Mouse (Mus musculus): ENCODE measurements around the gene Vmn2r60. TPM values are rescaled to one million over a fixed set of nuclear protein-coding genes. Genes with fewer than 3 reads are reported as not detected.
"Not testable (repeated sequence)": the region's sequence is repeated elsewhere in the genome, so short reads cannot be mapped to it uniquely, and the experiment has no call there.

The Vmn2r60 gene
- not detected in 2 replicates for polyA plus RNA-seq (2015; fragmentation: Nextera tagmentation; extraction: Ambion mirVana)

GRCm38 (mm10) chr7:42107470-42107869, at the start of gene Vmn2r60:
Gene Vmn2r60 (plus strand): TSS chr7:42107770.
- Histone ChIP-seq H3K27me3 (replicated peaks; ENCODE audit: control insufficient read depth, insufficient read depth, low read length) (no peaks in the 10 kb centered on the region), H3K4me2 (ENCODE audit: low read length) (no peak within 1 kb of the TSS), H3K9ac (replicated peaks; ENCODE audit: low read depth, low read length) (no peak within 1 kb of the TSS), H3K9me3 (ENCODE audit: control insufficient read depth, low read length) (peaks cover 7% of the 10 kb centered on the region; the same call in 1 of the 2 replicates), H3K36me3 (ENCODE audit: control insufficient read depth, insufficient read depth) (no peaks in the 10 kb centered on the region), H3K4me1 (replicated peaks; ENCODE audit: control insufficient read depth, insufficient read depth, low read length) (no peaks in the 10 kb centered on the region), H3K27ac (ENCODE audit: low read length) (no peak within 1 kb of the TSS), H3K4me3 (replicated peaks; ENCODE audit: low read length) (no peak within 1 kb of the TSS)
- 75% methylated on average over 2 of the region's 2 CpGs for WGBS
- ATAC-seq = no peak

GRCm38 (mm10) chr7:42058923-42059322, 48.6 kb upstream of the Vmn2r60 start, which contains the start of gene Vmn2r59:
Gene Vmn2r59 (minus strand): TSS chr7:42059023.
- H3K27me3 ChIP-seq (replicated peaks; ENCODE audit: control insufficient read depth, insufficient read depth, low read length) = no peaks in the 10 kb centered on the region
- no peaks in the 10 kb centered on the region for H3K4me1 ChIP-seq (replicated peaks; ENCODE audit: control insufficient read depth, insufficient read depth, low read length)
- no peak within 1 kb of the TSS for H3K27ac ChIP-seq (ENCODE audit: low read length)
- H3K9me3 ChIP-seq (ENCODE audit: control insufficient read depth, low read length) = peaks cover 4% of the 10 kb centered on the region; the same call in 1 of the 2 replicates
- no peak within 1 kb of the TSS for H3K4me3 ChIP-seq (replicated peaks; ENCODE audit: low read length)
- H3K36me3 ChIP-seq (ENCODE audit: control insufficient read depth, insufficient read depth) = no peaks in the 10 kb centered on the region
- H3K4me2 ChIP-seq (ENCODE audit: low read length) = no peak within 1 kb of the TSS
- no peak for ATAC-seq
- H3K9ac ChIP-seq (replicated peaks; ENCODE audit: low read depth, low read length) = no peak within 1 kb of the TSS

GRCm38 (mm10) chr7:42107061-42107460, 509 bp upstream of the Vmn2r60 start:
- H3K4me3 ChIP-seq (replicated peaks; ENCODE audit: low read length); H3K9me3 ChIP-seq (ENCODE audit: control insufficient read depth, low read length); H3K9ac ChIP-seq (replicated peaks; ENCODE audit: low read depth, low read length); H3K4me2 ChIP-seq (ENCODE audit: low read length); H3K4me1 ChIP-seq (replicated peaks; ENCODE audit: control insufficient read depth, insufficient read depth, low read length); H3K36me3 ChIP-seq (ENCODE audit: control insufficient read depth, insufficient read depth); ATAC-seq; H3K27ac ChIP-seq (ENCODE audit: low read length); H3K27me3 ChIP-seq (replicated peaks; ENCODE audit: control insufficient read depth, insufficient read depth, low read length): not testable (repeated sequence)
- WGBS = 86% methylated on average over 10 of the region's 14 CpGs

Other genes starting within 250 kb of the Vmn2r60 start
- gene Vmn2r58, start 235.1 kb upstream of the Vmn2r60 start, polyA plus RNA-seq (2015; fragmentation: Nextera tagmentation; extraction: Ambion mirVana) = not detected in 2 replicates
- gene Vmn2r59, start 48.7 kb upstream of the Vmn2r60 start, polyA plus RNA-seq (2015; fragmentation: Nextera tagmentation; extraction: Ambion mirVana) = not detected in 2 replicates
- gene Vmn2r61, start 152.3 kb downstream of the Vmn2r60 start, polyA plus RNA-seq (2015; fragmentation: Nextera tagmentation; extraction: Ambion mirVana) = not detected in 2 replicates

Measured in forebrain, embryonic 16.5 days (tissue).